Mouse (Mus musculus) urinary bladder, postnatal 36 days (tissue): Measurements from ENCODE around the gene Slc46a2.

Experiments used
- DNase-seq, 2 experiments: peaks; one replicate each; pipeline ENCODE4 v3.0.0; 2022; ENCODE audit warnings: low spot score in 2 of 2, mixed read lengths in 1 of 2

The Slc46a2 gene

GRCm38 (mm10) chr4:59859693-59860425 lies 55.0 kb downstream of the Slc46a2 start:
- peak; percentile 38 to 64 for DNase-seq
